Mouse (Mus musculus): Measurements from ENCODE around the gene Tas2r122. TPM values are rescaled to one million over a fixed set of nuclear protein-coding genes. Genes with fewer than 3 reads are reported as not detected.
"Not testable (repeated sequence)": the region's sequence is repeated elsewhere in the genome, so short reads cannot be mapped to it uniquely, and the experiment has no call there.

The Tas2r122 gene
- polyA plus RNA-seq (2015; fragmentation: Nextera tagmentation; extraction: Ambion mirVana), result not detected in 2 replicates

DNA sequence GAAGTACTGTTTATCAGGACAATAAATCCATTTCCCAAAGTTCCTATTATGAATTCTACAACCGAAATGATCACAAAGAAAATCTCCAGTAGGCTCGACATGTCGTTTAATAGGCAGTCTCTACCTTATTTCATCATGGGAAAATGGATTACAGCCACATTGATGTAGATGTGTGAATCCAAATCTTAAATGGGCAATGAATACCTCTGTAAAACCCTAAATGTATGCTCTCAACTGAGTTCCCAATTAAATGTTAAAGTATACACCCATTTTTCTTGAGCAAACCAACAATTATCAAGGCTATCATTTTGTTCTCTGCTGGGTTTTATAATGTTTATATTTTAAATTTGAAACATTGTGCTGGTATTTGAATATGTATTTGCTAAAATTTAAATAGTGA, at the start of gene Tas2r122:
Gene Tas2r122, minus strand, starts transcription at position 101 of the 400 bp plus-strand sequence.
- Histone ChIP-seq H3K4me1 (replicated peaks) (no peaks in the 10 kb centered on the region), H3K4me3 (replicated peaks) (no peak within 1 kb of the TSS), H3K36me3 (no peaks in the 10 kb centered on the region), H3K4me2 (no peak within 1 kb of the TSS), H3K9me3 (replicated peaks) (no peaks in the 10 kb centered on the region; the same call in 1 of the 2 replicates), H3K27ac (no peak within 1 kb of the TSS), H3K27me3 (no peaks in the 10 kb centered on the region), H3K9ac (no peak within 1 kb of the TSS)
- no peak for ATAC-seq (ENCODE audit: low read depth)
- WGBS (ENCODE audit: insufficient replicate concordance), result 61% methylated on average over 3 of the region's 3 CpGs
- no peak for DNase-seq

DNA sequence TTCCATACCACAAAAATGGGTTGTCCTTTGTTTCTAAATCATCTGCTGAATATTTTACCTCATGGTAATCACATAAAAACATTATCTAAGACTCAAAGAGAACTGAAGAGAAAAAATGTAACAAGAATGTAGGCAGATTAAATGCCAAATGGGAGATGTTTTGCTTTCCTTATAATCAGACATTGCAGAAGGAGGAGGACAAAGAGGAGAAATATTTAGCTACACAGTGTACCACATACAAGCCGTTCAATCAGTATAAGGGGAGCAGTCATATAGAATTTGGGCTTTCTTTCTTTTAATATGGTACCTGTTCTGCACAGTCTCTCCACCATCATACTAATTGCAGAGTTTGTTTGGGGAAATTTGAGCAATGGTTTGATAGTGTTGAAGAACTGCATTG, 42.7 kb upstream of the Tas2r122 start, which contains the start of gene Tas2r124:
Gene Tas2r124, plus strand, starts transcription at position 301 of the 400 bp plus-strand sequence.
- no peaks in the 10 kb centered on the region for H3K4me1 ChIP-seq (replicated peaks)
- H3K9ac ChIP-seq, result no peak within 1 kb of the TSS
- no peaks in the 10 kb centered on the region for H3K27me3 ChIP-seq
- ATAC-seq (ENCODE audit: low read depth) (no peak), DNase-seq (no peak)
- H3K27ac ChIP-seq, result no peak within 1 kb of the TSS
- H3K4me3 ChIP-seq (replicated peaks), result no peak within 1 kb of the TSS
- H3K4me2 ChIP-seq, result no peak within 1 kb of the TSS
- H3K36me3 ChIP-seq, result no peaks in the 10 kb centered on the region
- 55% methylated on average over 1 of the region's 1 CpGs for WGBS (ENCODE audit: insufficient replicate concordance)
- no peaks in the 10 kb centered on the region for H3K9me3 ChIP-seq (replicated peaks)

DNA sequence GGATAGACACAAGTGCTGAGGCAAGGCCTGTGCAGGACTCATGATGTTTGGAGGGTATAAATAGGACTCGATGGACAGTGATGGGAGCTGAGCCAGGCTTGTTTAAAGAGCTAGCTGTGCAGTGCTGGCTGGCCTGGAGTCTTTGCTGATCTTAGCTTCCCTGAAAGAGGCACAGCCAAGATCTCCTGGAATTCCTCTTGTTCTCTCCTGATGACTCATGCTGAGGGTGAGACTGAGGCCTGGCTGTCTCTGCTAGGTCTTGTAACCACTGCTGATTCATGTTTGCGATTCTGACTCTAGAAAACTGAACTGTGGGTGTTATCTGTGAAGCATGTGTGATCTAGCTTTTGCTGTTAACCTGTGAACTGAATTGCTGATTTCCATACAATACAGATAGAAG, 38.5 kb upstream of the Tas2r122 start:
- no peaks in the 10 kb centered on the region for H3K4me1 ChIP-seq (replicated peaks)
- ATAC-seq (ENCODE audit: low read depth) (no peak), DNase-seq (no peak)
- no peak overlapping the region for H3K4me2 ChIP-seq
- no peak overlapping the region for H3K9ac ChIP-seq
- H3K27ac ChIP-seq, result no peak overlapping the region
- H3K4me3 ChIP-seq (replicated peaks), result no peak overlapping the region
- H3K27me3 ChIP-seq, result no peaks in the 10 kb centered on the region
- H3K9me3 ChIP-seq (replicated peaks), result no peaks in the 10 kb centered on the region
- H3K36me3 ChIP-seq, result no peaks in the 10 kb centered on the region
- WGBS (ENCODE audit: insufficient replicate concordance), result 66% methylated on average over 2 of the region's 2 CpGs

DNA sequence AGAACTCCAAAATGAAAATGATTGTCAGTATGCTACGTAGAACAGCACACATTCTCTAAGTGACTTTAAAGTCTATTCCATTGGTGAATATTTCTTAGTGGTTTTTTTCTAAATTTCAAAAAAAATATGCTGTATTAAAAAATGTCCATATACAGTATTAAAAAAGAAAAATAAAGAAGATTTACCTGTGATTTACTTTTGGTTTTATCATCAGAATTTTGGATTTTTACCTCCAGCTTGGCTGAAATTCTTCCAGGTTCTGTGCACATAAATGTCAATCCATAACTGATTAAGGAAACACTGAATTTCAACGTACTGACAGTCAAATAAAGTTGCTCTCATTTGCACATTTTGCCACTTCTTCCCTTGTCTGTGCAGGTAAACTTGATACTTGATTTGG, 26.2 kb upstream of the Tas2r122 start, which contains the start of gene Tas2r115:
Gene Tas2r115, minus strand, starts transcription at position 101 of the 400 bp plus-strand sequence.
- no peaks in the 10 kb centered on the region for H3K9me3 ChIP-seq (replicated peaks)
- no peaks in the 10 kb centered on the region for H3K4me1 ChIP-seq (replicated peaks)
- 48% methylated on average over 2 of the region's 2 CpGs for WGBS (ENCODE audit: insufficient replicate concordance)
- ATAC-seq (ENCODE audit: low read depth) (no peak), DNase-seq (no peak)
- no peak within 1 kb of the TSS for H3K4me3 ChIP-seq (replicated peaks)
- H3K27me3 ChIP-seq, result no peaks in the 10 kb centered on the region
- H3K4me2 ChIP-seq, result no peak within 1 kb of the TSS
- H3K27ac ChIP-seq, result no peak within 1 kb of the TSS
- H3K9ac ChIP-seq, result no peak within 1 kb of the TSS
- H3K36me3 ChIP-seq, result no peaks in the 10 kb centered on the region

DNA sequence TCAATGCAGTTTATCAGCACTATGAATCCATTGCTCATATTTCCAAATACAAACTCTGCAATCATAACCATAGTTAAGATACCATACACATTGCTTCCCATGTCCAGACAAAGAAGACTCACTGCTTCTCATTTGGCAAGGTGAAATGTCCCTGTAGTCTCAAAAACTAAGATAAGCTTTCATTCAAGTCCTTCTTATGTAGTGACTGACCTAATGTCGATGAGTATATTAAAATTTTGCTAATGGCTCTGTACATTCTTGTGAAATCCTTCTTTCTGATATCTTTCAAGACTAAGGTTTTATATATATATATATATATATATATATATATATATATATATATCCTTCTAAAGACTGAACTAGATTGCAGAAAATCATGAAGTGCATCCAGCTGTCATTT, 10.8 kb downstream of the Tas2r122 start, which contains the start of gene Tas2r121:
Gene Tas2r121, minus strand, starts transcription at position 101 of the 400 bp plus-strand sequence.
- Histone ChIP-seq H3K4me1 (replicated peaks) (no peaks in the 10 kb centered on the region), H3K36me3 (no peaks in the 10 kb centered on the region), H3K9ac (no peak within 1 kb of the TSS), H3K4me2 (no peak within 1 kb of the TSS), H3K27ac (no peak within 1 kb of the TSS), H3K9me3 (replicated peaks) (0 out of 2 replicates have a peak, but pooled peaks cover 2% of the 10 kb centered on the region), H3K27me3 (no peaks in the 10 kb centered on the region), H3K4me3 (replicated peaks) (no peak within 1 kb of the TSS)
- no peak for ATAC-seq (ENCODE audit: low read depth)
- DNase-seq, result no peak
- 46% methylated on average over 1 of the region's 1 CpGs for WGBS (ENCODE audit: insufficient replicate concordance)

DNA sequence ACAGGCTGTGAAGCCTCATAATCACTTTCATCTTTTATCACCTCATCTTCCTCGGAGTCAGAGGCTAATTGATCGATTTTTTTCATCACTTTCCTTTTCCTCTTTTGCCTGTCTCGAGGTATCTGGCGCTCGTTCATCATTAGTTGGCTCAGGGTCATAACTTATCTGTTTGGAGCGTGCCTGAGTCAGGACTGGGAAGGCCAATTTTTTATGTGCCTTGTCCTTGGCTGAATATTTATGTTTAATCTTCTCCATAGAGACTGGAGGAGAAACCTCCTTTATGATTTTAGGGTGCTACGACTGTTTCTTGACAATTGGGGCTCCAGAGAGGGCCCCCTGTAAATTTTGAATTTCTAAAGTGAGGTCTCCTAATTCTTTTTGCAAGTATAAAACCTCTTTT, 20.1 kb downstream of the Tas2r122 start:
- not testable (repeated sequence) for ATAC-seq (ENCODE audit: low read depth); H3K36me3 ChIP-seq

More for the DNA sequence above, 20.1 kb downstream of the Tas2r122 start:
- not testable (repeated sequence) for H3K9me3 ChIP-seq (replicated peaks); DNase-seq; H3K4me1 ChIP-seq (replicated peaks); H3K4me2 ChIP-seq; H3K27ac ChIP-seq; H3K4me3 ChIP-seq (replicated peaks); H3K9ac ChIP-seq; H3K27me3 ChIP-seq
- 68% methylated on average over 7 of the region's 7 CpGs for WGBS (ENCODE audit: insufficient replicate concordance)

Other genes with a start within 250 kb of the Tas2r122 start
- not detected in 2 replicates for gene Prh1, start 142.1 kb downstream of the Tas2r122 start, polyA plus RNA-seq (2015; fragmentation: Nextera tagmentation; extraction: Ambion mirVana)
- not detected in 2 replicates for gene Prp2, start 116.0 kb downstream of the Tas2r122 start, polyA plus RNA-seq (2015; fragmentation: Nextera tagmentation; extraction: Ambion mirVana)
- gene A630073D07Rik, start 60.4 kb downstream of the Tas2r122 start, polyA plus RNA-seq (2015; fragmentation: Nextera tagmentation; extraction: Ambion mirVana), result not detected in 2 replicates
- gene Tas2r120, start 55.0 kb downstream of the Tas2r122 start, polyA plus RNA-seq (2015; fragmentation: Nextera tagmentation; extraction: Ambion mirVana), result not detected in 2 replicates
- gene Tas2r121, start 10.9 kb downstream of the Tas2r122 start, polyA plus RNA-seq (2015; fragmentation: Nextera tagmentation; extraction: Ambion mirVana), result not detected in 2 replicates
- gene Tas2r115, start 26.1 kb upstream of the Tas2r122 start, polyA plus RNA-seq (2015; fragmentation: Nextera tagmentation; extraction: Ambion mirVana), result not detected in 2 replicates
- gene Tas2r124, start 42.8 kb upstream of the Tas2r122 start, polyA plus RNA-seq (2015; fragmentation: Nextera tagmentation; extraction: Ambion mirVana), result not detected in 2 replicates
- not detected in 2 replicates for gene Tas2r102, start 50.2 kb upstream of the Tas2r122 start, polyA plus RNA-seq (2015; fragmentation: Nextera tagmentation; extraction: Ambion mirVana)
- not detected in 2 replicates for gene Tas2r136, start 66.2 kb upstream of the Tas2r122 start, polyA plus RNA-seq (2015; fragmentation: Nextera tagmentation; extraction: Ambion mirVana)
- gene Tas2r117, start 90.9 kb upstream of the Tas2r122 start, polyA plus RNA-seq (2015; fragmentation: Nextera tagmentation; extraction: Ambion mirVana), result not detected in 2 replicates
- not detected in 2 replicates for gene Tas2r123, start 135.2 kb upstream of the Tas2r122 start, polyA plus RNA-seq (2015; fragmentation: Nextera tagmentation; extraction: Ambion mirVana)
- gene Tas2r116, start 143.5 kb upstream of the Tas2r122 start, polyA plus RNA-seq (2015; fragmentation: Nextera tagmentation; extraction: Ambion mirVana), result not detected in 2 replicates
- gene Tas2r110, start 156.1 kb upstream of the Tas2r122 start, polyA plus RNA-seq (2015; fragmentation: Nextera tagmentation; extraction: Ambion mirVana), result not detected in 2 replicates
- not detected in 2 replicates for gene Tas2r113, start 181.1 kb upstream of the Tas2r122 start, polyA plus RNA-seq (2015; fragmentation: Nextera tagmentation; extraction: Ambion mirVana)
- not detected in 2 replicates for gene Tas2r125, start 197.7 kb upstream of the Tas2r122 start, polyA plus RNA-seq (2015; fragmentation: Nextera tagmentation; extraction: Ambion mirVana)
- gene Tas2r129, start 239.2 kb upstream of the Tas2r122 start, polyA plus RNA-seq (2015; fragmentation: Nextera tagmentation; extraction: Ambion mirVana), result not detected in 2 replicates
- gene Tas2r131, start 246.0 kb upstream of the Tas2r122 start, polyA plus RNA-seq (2015; fragmentation: Nextera tagmentation; extraction: Ambion mirVana), result not detected in 2 replicates